In the genomic region with DNA sequence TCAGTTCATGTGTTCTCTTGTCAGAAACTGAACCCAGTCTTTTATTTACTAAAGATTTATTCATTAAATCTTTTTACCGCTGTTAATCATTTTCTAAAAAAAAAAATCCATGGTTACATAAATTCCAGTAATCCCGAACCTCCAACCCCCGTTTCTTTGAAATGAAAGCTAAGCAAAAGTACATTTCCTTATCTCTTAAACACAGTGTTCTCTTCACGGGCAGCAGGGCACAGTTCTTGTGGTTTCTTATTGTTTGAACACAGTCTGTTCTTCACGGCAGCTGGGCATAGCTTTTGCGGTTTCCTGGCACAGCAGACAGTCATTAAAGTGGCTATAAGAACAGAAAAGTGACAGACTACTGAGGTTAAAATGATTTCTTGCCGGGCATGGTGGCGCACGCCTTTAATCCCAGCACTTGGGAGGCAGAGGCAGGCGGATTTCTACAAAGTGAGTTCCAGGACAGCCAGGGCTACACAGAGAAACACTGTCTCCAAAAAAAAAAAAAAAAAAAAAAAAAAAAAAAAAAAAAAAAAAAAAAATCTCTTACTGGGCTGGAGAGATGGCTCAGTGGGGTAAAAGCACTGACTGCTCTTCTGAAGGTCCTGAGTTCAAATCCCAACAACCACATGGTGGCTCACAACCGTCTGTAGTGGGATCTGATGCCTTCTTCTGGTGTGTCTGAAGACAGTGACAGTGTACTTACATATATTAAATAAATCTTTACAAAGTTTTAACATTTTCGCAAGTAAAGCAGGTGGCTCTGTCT, we compare ENCODE assay signal across 10 mouse cellular contexts. TPM values are rescaled to one million over a fixed set of nuclear protein-coding genes. Genes with fewer than 3 reads are reported as not detected.
DNase-seq lines count a peak whose midpoint lies in the region; ATAC-seq and TF ChIP-seq lines count a peak whose summit lies in the region.
"Not testable (repeated sequence)": the region's sequence is repeated elsewhere in the genome, so short reads cannot be mapped to it uniquely, and the experiment has no call there.
"Had no signal": no experiment of that assay in that cellular context is flagged by ENCODE, and none has a peak within 500 bp of the region (broad histone marks: within the 10 kb centered on the region; RNA-seq: fewer than 3 reads in every experiment).

No protein-coding gene starts in this region.

- H3K9me3 ChIP-seq in erythroblast, embryonic 14.5 days (ENCODE audit: control insufficient read depth, low read length); kidney, embryonic 16.5 days (ENCODE audit: low read length); midbrain, postnatal 0 days (ENCODE audit: low read length); stomach, postnatal 0 days (ENCODE audit: control insufficient read depth, low read length): not testable (repeated sequence)

- not testable (repeated sequence) for TF ChIP-seq CTCF in bone marrow, adult 2 months (IDR thresholded peaks at IDR 0.05; ENCODE audit: control insufficient read depth, insufficient read depth, low read length); midbrain, postnatal 0 days (IDR thresholded peaks at IDR 0.05); stomach, postnatal 0 days (IDR thresholded peaks at IDR 0.05; ENCODE audit: low read depth)

- H3K4me1 ChIP-seq in bone marrow, adult 2 months (ENCODE audit: control insufficient read depth, insufficient read depth, low read length); midbrain, postnatal 0 days (ENCODE audit: insufficient read depth, low read length); stomach, postnatal 0 days (replicated peaks; ENCODE audit: control insufficient read depth, insufficient read depth): not testable (repeated sequence)
- peaks cover 35% of the 10 kb centered on the region for H3K4me1 ChIP-seq in erythroblast, embryonic 14.5 days (ENCODE audit: control insufficient read depth)
- peaks cover 10% of the 10 kb centered on the region for H3K4me1 ChIP-seq in kidney, embryonic 16.5 days (ENCODE audit: insufficient read depth, low read length)

- not testable (repeated sequence) for H3K36me3 ChIP-seq in erythroblast, embryonic 14.5 days (ENCODE audit: control insufficient read depth); kidney, embryonic 16.5 days (ENCODE audit: insufficient read depth, low read length); midbrain, postnatal 0 days (ENCODE audit: insufficient read depth, low read length); stomach, postnatal 0 days (ENCODE audit: control insufficient read depth, insufficient read depth, low read length)

- H3K4me2 ChIP-seq in kidney, embryonic 16.5 days (replicated peaks; ENCODE audit: low read depth, low read length), result peak overlapping the region; percentile 67
- H3K4me2 ChIP-seq in midbrain, postnatal 0 days (ENCODE audit: low read depth, low read length, poor library complexity, severe bottlenecking), result peak overlapping the region; percentile 52
- H3K4me2 ChIP-seq in stomach, postnatal 0 days (replicated peaks; ENCODE audit: low read depth), result peak overlapping the region; percentile 73

- WGBS in bone marrow, adult 2 months, result 15% methylated on average over 12 of the region's 12 CpGs
- 54% methylated on average over 12 of the region's 12 CpGs for WGBS in kidney, embryonic 16.5 days
- WGBS in midbrain, postnatal 0 days, result 54% methylated on average over 12 of the region's 12 CpGs
- 41% methylated on average over 12 of the region's 12 CpGs for WGBS in stomach, postnatal 0 days

- DNase-seq in B cell, adult 2 months, result peak; percentile 74 to 77
- peak; percentile 59 to 70 for DNase-seq in lung, adult 18-20 months
- DNase-seq in midbrain, postnatal 0 days (ENCODE audit: low spot score), result not testable (repeated sequence)
- DNase-seq in stomach, postnatal 0 days (ENCODE audit: low spot score), result peak; percentile 69

- not testable (repeated sequence) for TF ChIP-seq POLR2A in bone marrow, adult 2 months (IDR thresholded peaks at IDR 0.05; ENCODE audit: borderline replicate concordance, control insufficient read depth, low read depth, low read length)

- H3K27me3 ChIP-seq in erythroblast, embryonic 14.5 days (ENCODE audit: control insufficient read depth); kidney, embryonic 16.5 days (ENCODE audit: insufficient read depth, low read length); midbrain, postnatal 0 days (ENCODE audit: insufficient read depth, low read length); stomach, postnatal 0 days (ENCODE audit: control insufficient read depth, insufficient read depth, low read length): not testable (repeated sequence)

- ATAC-seq in hematopoietic stem cell, adult 5-6 weeks (replicated peaks in 1 of 2; ENCODE audit: insufficient read depth in 1 of 2, low FRiP score in 2 of 2, low TSS enrichment in 1 of 2, low read depth in 1 of 2, poor library complexity in 2 of 2, severe bottlenecking in 2 of 2), result peak; percentile 76 to 77
- ATAC-seq in kidney, embryonic 16.5 days (ENCODE audit: low FRiP score, low TSS enrichment); midbrain, postnatal 0 days (ENCODE audit: low FRiP score): not testable (repeated sequence)
- peak; percentile 28; the same call in 1 of the 2 replicates for ATAC-seq in stomach, postnatal 0 days (ENCODE audit: low FRiP score, low TSS enrichment)

- H3K27ac ChIP-seq in bone marrow, adult 2 months (ENCODE audit: control insufficient read depth, insufficient read depth, low read depth, low read length, poor library complexity), result not testable (repeated sequence)
- peak overlapping the region; percentile 98 for H3K27ac ChIP-seq in kidney, embryonic 16.5 days (ENCODE audit: low read length)
- H3K27ac ChIP-seq in midbrain, postnatal 0 days (ENCODE audit: low read depth, low read length), result 0 out of 2 replicates have a peak overlapping the region, but pooled peaks have one; percentile 86
- peak overlapping the region; percentile 67 for H3K27ac ChIP-seq in stomach, postnatal 0 days (replicated peaks)

- TF ChIP-seq EP300 in stomach, postnatal 0 days (optimal IDR thresholded peaks at IDR 0.05), result not testable (repeated sequence)

- H3K4me3 ChIP-seq in bone marrow, adult 2 months (replicated peaks; ENCODE audit: control insufficient read depth, low read depth, low read length), result peak overlapping the region; percentile 90
- peak overlapping the region; percentile 93 for H3K4me3 ChIP-seq in erythroblast, embryonic 14.5 days (replicated peaks)
- H3K4me3 ChIP-seq in kidney, embryonic 16.5 days (ENCODE audit: low read length), result peak overlapping the region; percentile 90
- H3K4me3 ChIP-seq in midbrain, postnatal 0 days (ENCODE audit: low read depth, low read length), result peak overlapping the region; percentile 57
- H3K4me3 ChIP-seq in stomach, postnatal 0 days (ENCODE audit: low read depth, low read length), result peak overlapping the region; percentile 93

- H3K9ac ChIP-seq in kidney, embryonic 16.5 days (replicated peaks; ENCODE audit: low read length), result peak overlapping the region; percentile 98
- 0 out of 2 replicates have a peak overlapping the region, but pooled peaks have one; percentile 68 for H3K9ac ChIP-seq in midbrain, postnatal 0 days (replicated peaks; ENCODE audit: low read length, poor library complexity, severe bottlenecking)
- H3K9ac ChIP-seq in stomach, postnatal 0 days (ENCODE audit: low read length), result not testable (repeated sequence)

RNA-seq across cellular contexts. Expression of gene Zfp1, which starts 1.3 kb away (rescaled TPM):
- 6.0 and 9.7 TPM in 2 replicates for polyA plus RNA-seq in bone marrow, adult 2 months (2011; ENCODE audit: insufficient read depth, insufficient read length, low replicate concordance, missing spikeins)
- polyA plus RNA-seq in erythroblast, embryonic 14.5 days (2012), result 0.03 and 0.17 TPM in 2 replicates
- total RNA-seq in hematopoietic stem cell, adult 5-6 weeks (2017), result 21.8 and 22.6 TPM in 2 replicates
- polyA plus RNA-seq in kidney, embryonic 16.5 days (2015; fragmentation: Nextera tagmentation; extraction: Ambion mirVana), result 20.5 and 23.1 TPM in 2 replicates
- 18.1 and 22.2 TPM in 2 replicates for total RNA-seq in midbrain, postnatal 0 days (2014; rRNA removed)
- 22.7 and 23.3 TPM in 2 replicates for polyA plus RNA-seq in midbrain, postnatal 0 days (2015; fragmentation: Nextera tagmentation; extraction: Ambion mirVana)
- 10.5 and 10.9 TPM in 2 replicates for polyA plus RNA-seq in stomach, postnatal 0 days (2015; fragmentation: Nextera tagmentation; extraction: Ambion mirVana)

RNA-seq across cellular contexts. Expression of gene Ldhd, which starts 14.3 kb away (rescaled TPM):
- polyA plus RNA-seq in bone marrow, adult 2 months (2011; ENCODE audit: insufficient read depth, insufficient read length, low replicate concordance, missing spikeins), result 0.38 and 1.5 TPM in 2 replicates
- polyA plus RNA-seq in erythroblast, embryonic 14.5 days (2012), result not detected in 2 replicates
- total RNA-seq in hematopoietic stem cell, adult 5-6 weeks (2017), result 3.3 and 4.1 TPM in 2 replicates
- polyA plus RNA-seq in kidney, embryonic 16.5 days (2015; fragmentation: Nextera tagmentation; extraction: Ambion mirVana), result 2.3 and 2.8 TPM in 2 replicates
- total RNA-seq in midbrain, postnatal 0 days (2014; rRNA removed), result 1.5 and 3.3 TPM in 2 replicates
- 2.0 and 2.8 TPM in 2 replicates for polyA plus RNA-seq in midbrain, postnatal 0 days (2015; fragmentation: Nextera tagmentation; extraction: Ambion mirVana)
- polyA plus RNA-seq in stomach, postnatal 0 days (2015; fragmentation: Nextera tagmentation; extraction: Ambion mirVana), result 5.3 and 5.6 TPM in 2 replicates

RNA-seq across cellular contexts. Expression of gene Ctrb1, which starts 46.3 kb away (rescaled TPM):
- not detected in 2 replicates for polyA plus RNA-seq in bone marrow, adult 2 months (2011; ENCODE audit: insufficient read depth, insufficient read length, low replicate concordance, missing spikeins)
- polyA plus RNA-seq in erythroblast, embryonic 14.5 days (2012), result not detected in 2 replicates
- not detected in 2 replicates for total RNA-seq in hematopoietic stem cell, adult 5-6 weeks (2017)
- polyA plus RNA-seq in kidney, embryonic 16.5 days (2015; fragmentation: Nextera tagmentation; extraction: Ambion mirVana), result 0.35 TPM in 1 of 2 replicates, not detected in the other
- not detected in 2 replicates for total RNA-seq in midbrain, postnatal 0 days (2014; rRNA removed)
- polyA plus RNA-seq in midbrain, postnatal 0 days (2015; fragmentation: Nextera tagmentation; extraction: Ambion mirVana), result not detected in 2 replicates
- polyA plus RNA-seq in stomach, postnatal 0 days (2015; fragmentation: Nextera tagmentation; extraction: Ambion mirVana), result 20.2 and 24.1 TPM in 2 replicates
- total RNA-seq: gastrocnemius, postnatal 36 days; layer of hippocampus, postnatal 36 days had no signal

Comparison
In these comparisons a context has a peak if more than half of its experiments do, and no peak if none do; other contexts are left out.
1. RNA of gene Ctrb1, which starts 46.3 kb away (polyA plus RNA-seq): 20.2 to 24.1 TPM in stomach, postnatal 0 days; not detected in midbrain, postnatal 0 days, not detected in bone marrow, adult 2 months, not detected in erythroblast, embryonic 14.5 days and 0.35 TPM in kidney, embryonic 16.5 days; every median in the first group is over 10 times any median in the second.
2. Peak in every context shown above with its lines, with median percentiles within 50 percentile points of each other: H3K4me3 ChIP-seq and H3K4me2 ChIP-seq.